Mouse (Mus musculus) CD4-positive helper T cell, adult 2 months (primary cell): ENCODE data around the gene Wwox.
A peak's percentile ranks its signal among the peaks of the same experiment; 100 is the strongest.

Experiments used
- DNase-seq: peaks from one replicate; pipeline ENCODE4 v3.0.0-alpha.2; 2012; ENCODE audit warnings: low read depth, missing footprints, low spot score

Wwox gene

DNA sequence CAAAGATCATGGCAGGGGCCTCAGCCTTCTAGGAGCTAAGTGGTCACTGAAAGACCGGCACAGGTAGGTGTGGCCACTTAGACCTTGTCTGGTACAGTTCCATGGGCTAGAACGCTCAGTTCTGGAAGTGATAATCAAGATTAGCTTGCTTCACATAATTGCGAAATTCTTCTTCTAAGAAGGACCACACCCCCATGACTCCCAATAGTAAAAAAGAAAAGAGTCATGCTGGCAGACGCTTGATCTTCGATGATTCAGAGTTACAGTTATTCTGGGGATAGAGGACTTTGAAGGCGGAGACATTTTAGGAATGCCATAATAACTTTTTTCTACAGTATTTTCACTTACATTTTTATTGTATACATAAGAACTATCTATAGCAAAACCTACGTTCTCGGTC lies 716.7 kb downstream of the Wwox start:
- DNase-seq = no peak

GRCm38 (mm10) chr8:115157977-115158720 lies 718.7 kb downstream of the Wwox start:
- no peak for DNase-seq

DNA sequence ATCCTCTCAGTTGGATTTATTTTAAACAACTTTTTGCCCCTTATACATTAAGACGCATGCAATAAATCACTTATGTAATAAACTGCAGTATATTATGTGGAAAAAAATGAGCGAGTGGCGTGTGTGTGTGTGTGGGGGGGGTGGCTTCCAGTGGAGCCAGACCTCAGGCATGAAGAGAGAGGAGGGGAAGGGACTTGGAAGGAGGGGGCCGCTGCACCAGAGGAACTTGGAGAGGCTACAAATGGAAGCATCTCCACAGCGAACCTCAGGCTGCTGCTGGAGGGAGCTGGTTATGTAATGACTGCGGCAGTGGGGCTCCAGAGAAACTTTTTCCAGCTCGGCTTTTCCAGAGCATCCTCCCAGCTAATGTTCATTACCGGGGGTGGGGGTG lies 719.3 kb downstream of the Wwox start:
- no peak for DNase-seq

GRCm38 (mm10) chr8:115159208-115159607 lies 719.8 kb downstream of the Wwox start:
- DNase-seq = peak; percentile 30

- DNase-seq = peak; percentile 76
These were observed 720.4 kb downstream of the Wwox start for GRCm38 (mm10) chr8:115159711-115160374.

DNA sequence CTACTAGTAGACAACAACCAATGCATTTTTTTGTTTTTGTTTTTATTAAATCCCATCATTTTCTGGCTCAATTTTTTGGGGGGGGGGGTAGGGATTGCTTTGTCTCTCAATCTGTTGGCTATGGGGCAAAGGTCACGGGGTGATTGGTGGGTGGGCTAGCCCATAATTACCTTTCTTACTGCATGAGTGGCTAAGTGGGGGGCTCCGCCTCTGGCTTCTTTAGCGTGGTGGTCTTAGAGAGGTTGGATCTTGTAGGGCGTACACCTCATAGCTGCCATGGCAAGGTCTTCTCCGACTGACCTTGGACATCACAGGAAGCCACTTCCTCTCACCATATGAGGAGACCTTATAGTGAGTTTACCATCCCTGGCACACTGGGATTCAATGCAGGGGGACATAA lies 721.0 kb downstream of the Wwox start:
- no peak for DNase-seq

DNA sequence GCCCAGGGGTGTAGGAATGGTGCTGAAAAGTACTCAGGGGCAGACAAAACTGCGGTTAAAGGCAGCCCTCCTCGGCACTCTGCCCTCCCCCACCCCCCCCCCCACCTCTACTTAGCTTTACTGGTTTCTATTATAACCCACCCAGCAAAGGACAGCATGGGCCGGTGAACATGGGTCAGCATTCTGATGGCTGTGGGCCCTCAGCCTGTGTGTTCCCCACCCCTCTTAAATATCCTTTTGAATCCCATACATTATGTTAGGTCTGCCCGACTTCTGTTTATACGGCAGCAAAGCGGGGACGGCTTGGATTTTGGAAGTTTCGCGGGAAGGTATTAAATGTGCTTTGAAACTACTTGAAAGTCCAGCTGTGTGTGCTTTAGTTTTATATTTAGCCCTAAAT lies 722.1 kb downstream of the Wwox start:
- DNase-seq = no peak

DNA sequence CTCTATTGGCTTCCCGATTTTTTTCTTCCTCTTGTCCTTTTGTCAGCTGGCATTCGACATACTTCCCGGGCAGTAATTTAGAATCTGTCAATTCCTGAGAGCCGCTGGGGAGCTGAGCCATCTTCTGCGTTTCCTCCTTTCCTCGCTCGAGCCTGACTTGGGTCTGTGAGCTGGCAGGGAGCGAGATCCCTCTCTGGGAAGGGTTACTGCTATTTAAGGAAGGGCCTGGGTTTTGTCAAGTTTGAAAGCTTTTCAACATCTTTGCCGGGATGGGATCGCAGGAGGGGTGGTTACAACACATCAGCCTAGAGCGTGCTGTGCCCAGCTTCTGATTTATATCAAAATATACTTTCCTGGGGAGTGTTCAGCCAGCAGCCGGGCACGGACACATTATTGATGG lies 725.4 kb downstream of the Wwox start:
- no peak for DNase-seq

DNA sequence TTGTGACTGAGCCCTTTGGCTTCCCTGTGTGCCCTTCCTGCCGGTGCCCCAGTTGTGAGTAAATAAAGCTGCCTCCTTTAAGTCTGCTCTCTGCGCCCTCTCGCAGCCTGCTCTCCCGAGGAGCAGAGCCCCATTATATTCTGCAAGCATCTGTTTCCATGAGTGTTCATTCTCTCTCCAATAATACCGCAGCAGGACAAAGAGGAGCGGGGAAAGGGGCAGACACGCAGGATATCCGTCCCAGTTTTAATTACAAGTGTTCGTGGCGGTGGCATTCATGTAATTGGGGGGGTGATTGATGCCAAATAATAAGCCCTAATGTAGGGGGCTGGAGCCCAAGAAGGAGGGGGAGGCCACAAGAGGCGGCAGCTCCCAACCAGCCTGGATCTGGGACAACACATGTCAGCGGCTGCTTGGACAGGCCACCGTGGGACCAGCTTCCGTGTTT lies 734.2 kb downstream of the Wwox start:
- DNase-seq = no peak

DNA sequence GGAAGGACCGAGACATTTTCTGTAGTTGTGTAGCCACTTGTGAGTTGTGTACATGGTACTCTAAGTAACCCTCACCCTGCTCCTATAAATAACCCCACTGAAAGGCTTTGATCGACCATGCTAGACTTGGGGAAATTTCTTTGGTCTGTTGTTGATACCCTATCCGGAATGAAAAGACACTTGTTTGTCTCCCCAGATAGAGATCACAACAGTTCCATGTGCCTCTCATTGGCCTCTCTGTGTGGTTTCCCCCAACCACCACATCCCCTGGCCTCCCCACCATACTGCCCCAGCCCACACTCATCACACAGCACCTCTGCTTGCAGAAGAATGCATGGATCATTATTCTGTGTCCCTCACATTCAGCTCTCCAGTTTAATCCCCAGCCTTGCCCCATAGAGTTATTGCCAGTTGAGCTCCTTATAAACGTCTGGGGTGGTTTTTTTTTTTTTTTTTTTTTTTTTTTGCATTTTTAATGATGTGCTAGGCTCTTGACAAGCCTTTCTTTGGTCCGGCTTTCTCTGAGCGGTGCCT lies 746.0 kb downstream of the Wwox start:
- peak; percentile 70 for DNase-seq

- DNase-seq = no peak
These were observed 746.8 kb downstream of the Wwox start for GRCm38 (mm10) chr8:115186121-115186811.

GRCm38 (mm10) chr8:115186882-115187281 lies 747.4 kb downstream of the Wwox start:
- no peak for DNase-seq

- DNase-seq = peak; percentile 88
These were observed 749.0 kb downstream of the Wwox start for GRCm38 (mm10) chr8:115188446-115188845.

- DNase-seq = peak; percentile 96
These were observed 750.4 kb downstream of the Wwox start for GRCm38 (mm10) chr8:115189836-115190235.

- no peak for DNase-seq
These were observed 754.3 kb downstream of the Wwox start for GRCm38 (mm10) chr8:115193767-115194166.

- DNase-seq = no peak
These were observed 755.9 kb downstream of the Wwox start for GRCm38 (mm10) chr8:115195334-115195733.

GRCm38 (mm10) chr8:115196859-115197258 lies 757.4 kb downstream of the Wwox start:
- DNase-seq = no peak

- no peak for DNase-seq
These were observed 759.7 kb downstream of the Wwox start for GRCm38 (mm10) chr8:115199204-115199603.

- no peak for DNase-seq
These were observed 760.2 kb downstream of the Wwox start for GRCm38 (mm10) chr8:115199616-115200150.

- no peak for DNase-seq
These were observed 762.3 kb downstream of the Wwox start for GRCm38 (mm10) chr8:115201726-115202125.

- DNase-seq = no peak
These were observed 768.0 kb downstream of the Wwox start for GRCm38 (mm10) chr8:115207480-115207879.
